9 mouse cellular contexts compared by ENCODE assay signal in the genomic region with DNA sequence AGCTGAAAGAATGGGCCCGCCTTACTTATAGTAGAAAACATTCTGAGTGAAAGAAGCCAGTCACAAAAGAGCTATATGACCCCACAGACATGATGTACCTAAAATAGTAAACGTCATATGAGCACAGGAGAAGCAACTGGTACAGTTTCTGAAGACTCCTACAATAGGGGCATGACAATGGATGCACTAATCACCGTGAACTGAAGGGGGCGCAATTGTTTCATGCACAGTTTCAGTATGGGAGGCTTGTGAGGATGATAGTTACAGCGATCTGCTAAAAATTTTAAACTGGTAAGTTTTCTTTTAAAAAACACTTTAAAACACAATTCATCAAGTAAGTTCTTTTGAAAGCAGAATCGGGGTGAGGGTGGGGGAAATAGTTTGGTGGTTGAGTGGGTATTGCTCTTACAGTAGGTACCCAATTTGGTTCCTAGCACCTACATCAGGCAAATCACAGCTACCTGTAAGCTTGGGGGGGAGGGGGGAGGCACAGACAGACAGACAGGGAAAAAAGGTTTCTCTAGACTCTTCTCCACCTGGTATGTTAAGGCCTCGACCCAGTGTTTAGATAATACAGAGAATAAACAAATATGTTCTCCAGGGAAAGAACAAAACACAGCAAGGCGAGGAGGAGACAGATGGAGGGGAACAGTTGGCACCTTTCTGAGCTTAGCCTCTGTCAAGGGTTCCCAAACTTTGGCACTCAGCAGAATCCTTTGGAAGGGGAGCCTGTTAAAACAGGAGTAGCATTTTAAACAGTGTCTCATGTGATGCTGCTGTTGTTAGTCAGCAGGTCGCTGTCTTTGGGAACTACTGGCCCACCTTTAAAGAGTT.
DNase-seq lines count a peak whose midpoint lies in the region; TF ChIP-seq lines count a peak whose summit lies in the region.
"Had no signal": no experiment of that assay in that cellular context is flagged by ENCODE, and none has a peak within 500 bp of the region (broad histone marks: within the 10 kb centered on the region; RNA-seq: fewer than 3 reads in every experiment).

No protein-coding gene starts in this region.

- 10% methylated on average over 9 of the region's 9 CpGs for WGBS in cerebellum, adult 2 months
- 11% methylated on average over 9 of the region's 9 CpGs for WGBS in hindbrain, embryonic 10.5 days

- TF ChIP-seq CTCF in cerebellum, adult 2 months (IDR thresholded peaks at IDR 0.05; ENCODE audit: borderline replicate concordance, insufficient read depth, low read depth, low read length), result peak; percentile 67; the same call in 1 of the 2 replicates

- H3K27ac ChIP-seq in cerebellum, adult 2 months (ENCODE audit: insufficient read depth, low read length), result no peak overlapping the region
- H3K27ac ChIP-seq in hindbrain, embryonic 10.5 days, result peak overlapping the region; percentile 53

- H3K9me3 ChIP-seq in hindbrain, embryonic 10.5 days, result no peaks in the 10 kb centered on the region

- H3K4me3 ChIP-seq in cerebellum, adult 2 months (replicated peaks; ENCODE audit: insufficient read depth, low read depth, low read length), result no peak overlapping the region
- H3K4me3 ChIP-seq in hindbrain, embryonic 10.5 days, result peak overlapping the region; percentile 29; the same call in 1 of the 2 replicates
- H3K4me3 ChIP-seq: myocyte had no signal

- H3K36me3 ChIP-seq in hindbrain, embryonic 10.5 days, result no peaks in the 10 kb centered on the region

- TF ChIP-seq POLR2A in cerebellum, adult 2 months (IDR thresholded peaks at IDR 0.05; ENCODE audit: borderline replicate concordance, insufficient read depth, low read length), result no peak

- H3K4me1 ChIP-seq in cerebellum, adult 2 months (ENCODE audit: control insufficient read depth, insufficient read depth, low read length), result no peaks in the 10 kb centered on the region; the same call in 1 of the 2 replicates
- peaks cover 12% of the 10 kb centered on the region for H3K4me1 ChIP-seq in hindbrain, embryonic 10.5 days (replicated peaks)

- H3K27me3 ChIP-seq in cerebellum, adult 2 months (ENCODE audit: control insufficient read depth, insufficient read depth, low read length), result no peaks in the 10 kb centered on the region
- no peaks in the 10 kb centered on the region for H3K27me3 ChIP-seq in hindbrain, embryonic 10.5 days (ENCODE audit: insufficient read depth, poor library complexity, severe bottlenecking)

- DNase-seq in MN1 (ENCODE audit: low spot score), result peak; percentile 66
- DNase-seq in cerebellum, adult 2 months, result peak; percentile 67 to 82
- DNase-seq in frontal cortex, adult 2 months (ENCODE audit: extremely low spot score in 1 of 2, low spot score in 1 of 2), result peak; percentile 42 to 95
- peak; percentile 79 for DNase-seq in hindbrain, embryonic 10.5 days (ENCODE audit: low spot score)
- peak; percentile 81 to 92 for DNase-seq in layer of hippocampus, adult 8-10 months (ENCODE audit: low spot score in 2 of 2)
- DNase-seq in lung, postnatal 10 days, result peak; percentile 90
- DNase-seq in retina, postnatal 7 days (ENCODE audit: low read depth, low spot score), result peak; percentile 63
- DNase-seq in urinary bladder, adult 2 months (ENCODE audit: low spot score), result peak; percentile 36

Comparison
In these comparisons a context has a peak if more than half of its experiments do, and no peak if none do; other contexts are left out.
1. DNase-seq: peak in every context shown above with its lines; median percentile 90 in lung, postnatal 10 days; 86 in layer of hippocampus, adult 8-10 months; 79 in hindbrain, embryonic 10.5 days; 74 in cerebellum, adult 2 months; 68 in frontal cortex, adult 2 months; 66 in MN1; 63 in retina, postnatal 7 days; 36 in urinary bladder, adult 2 months.